ENCODE assay signal across 24 mouse cellular contexts in genomic region chr12:75428719-75429118, GRCm38 (mm10). TPM values are rescaled to one million over a fixed set of nuclear protein-coding genes. Genes with fewer than 3 reads are reported as not detected.
DNase-seq lines count a peak whose midpoint lies in the region; ATAC-seq lines count a peak whose summit lies in the region.
"Had no signal": no experiment of that assay in that cellular context is flagged by ENCODE, and none has a peak within 500 bp of the region (broad histone marks: within the 10 kb centered on the region; RNA-seq: fewer than 3 reads in every experiment).

No protein-coding gene starts in this region.

- WGBS in embryonic facial prominence, embryonic 12.5 days, result 60% methylated on average over 6 of the region's 6 CpGs
- WGBS in embryonic facial prominence, embryonic 10.5 days, result 68% methylated on average over 6 of the region's 6 CpGs

- no peaks in the 10 kb centered on the region for H3K9me3 ChIP-seq in embryonic facial prominence, embryonic 12.5 days
- no peaks in the 10 kb centered on the region for H3K9me3 ChIP-seq in embryonic facial prominence, embryonic 10.5 days

- ATAC-seq in embryonic facial prominence, embryonic 12.5 days (ENCODE audit: insufficient number of reproducible peaks, insufficient read depth, low FRiP score, low TSS enrichment), result 0 out of 2 replicates have a peak, but pooled peaks have one; percentile 52
- ATAC-seq: activated CD4-positive, CD25-positive, alpha-beta regulatory T cell, adult 4 months; CD4-positive, CD25-positive, alpha-beta regulatory T cell, adult 4 months; Patski had no signal

- no peaks in the 10 kb centered on the region for H3K27me3 ChIP-seq in embryonic facial prominence, embryonic 12.5 days
- H3K27me3 ChIP-seq in embryonic facial prominence, embryonic 10.5 days (replicated peaks; ENCODE audit: low read depth, poor library complexity, severe bottlenecking), result no peaks in the 10 kb centered on the region
- H3K27me3 ChIP-seq: CH12.LX had no signal

- H3K4me3 ChIP-seq in embryonic facial prominence, embryonic 12.5 days, result no peak overlapping the region
- no peak overlapping the region for H3K4me3 ChIP-seq in embryonic facial prominence, embryonic 10.5 days

- H3K27ac ChIP-seq in embryonic facial prominence, embryonic 12.5 days, result no peak overlapping the region
- H3K27ac ChIP-seq in embryonic facial prominence, embryonic 10.5 days (replicated peaks), result no peak overlapping the region

- no peak overlapping the region for H3K4me2 ChIP-seq in embryonic facial prominence, embryonic 12.5 days (replicated peaks)

- no peak overlapping the region for H3K9ac ChIP-seq in embryonic facial prominence, embryonic 12.5 days

- no peaks in the 10 kb centered on the region for H3K36me3 ChIP-seq in embryonic facial prominence, embryonic 12.5 days
- H3K36me3 ChIP-seq in embryonic facial prominence, embryonic 10.5 days (replicated peaks), result no peaks in the 10 kb centered on the region
- H3K36me3 ChIP-seq: G1E had no signal

- no peak for DNase-seq in embryonic facial prominence, embryonic 10.5 days (ENCODE audit: low spot score)
- peak; percentile 69 for DNase-seq in Muller cell, postnatal 12 days (ENCODE audit: inconsistent ontology term)
- peak; percentile 71 for DNase-seq in retina, embryonic 14.5 days (ENCODE audit: low spot score)
- DNase-seq in retina, postnatal 1 day, result peak; percentile 70
- no peak for DNase-seq in urinary bladder, postnatal 25 days (ENCODE audit: low spot score)
- DNase-seq in liver, result no peak
- no peak for DNase-seq in cerebellum, adult 9-10 months
- DNase-seq: adrenal gland, adult 2 months; adrenal gland, adult 8-10 months; adrenal gland, postnatal 10 days; adrenal gland, postnatal 14 days; adrenal gland, postnatal 25 days; adrenal gland, postnatal 36 days; B cell, adult 2 months; cerebellum, adult 11 months; cerebellum, adult 11-12 months; cerebellum, adult 18-20 months had no signal

- 0 out of 2 replicates have a peak, but pooled peaks cover 2% of the 10 kb centered on the region for H3K4me1 ChIP-seq in embryonic facial prominence, embryonic 12.5 days
- H3K4me1 ChIP-seq in embryonic facial prominence, embryonic 10.5 days, result no peaks in the 10 kb centered on the region; the same call in 1 of the 2 replicates

RNA-seq across cellular contexts. Expression of gene Gphb5, which starts 12.1 kb away (rescaled TPM):
- polyA plus RNA-seq in embryonic facial prominence, embryonic 12.5 days (2016; fragmentation: Nextera tagmentation; extraction: Ambion mirVana), result 0.10 TPM in 1 of 2 replicates, not detected in the other
- polyA plus RNA-seq in embryonic facial prominence, embryonic 10.5 days (2016; fragmentation: Nextera tagmentation; extraction: Ambion mirVana), result not detected in 2 replicates
- polyA plus RNA-seq: activated CD4-positive, CD25-positive, alpha-beta regulatory T cell, adult 4 months; adrenal gland, adult 2 months; C2C12; G1E; Patski had no signal

Comparison
In these comparisons a context has a peak if more than half of its experiments do, and no peak if none do; other contexts are left out.
1. DNase-seq: peak in Muller cell, postnatal 12 days (single experiment), retina, embryonic 14.5 days (single experiment) and retina, postnatal 1 day (single experiment); none in embryonic facial prominence, embryonic 10.5 days (single experiment), urinary bladder, postnatal 25 days (single experiment), liver (single experiment) and cerebellum, adult 9-10 months (single experiment).